Mouse (Mus musculus): Measurements from ENCODE around the gene Sp7.

- TF ChIP-seq GATA1 (IDR thresholded peaks at IDR 0.05; ENCODE audit: borderline replicate concordance, low read length) = no peak
- no peak for TF ChIP-seq FLI1 (IDR thresholded peaks at IDR 0.05; ENCODE audit: low read length)
These were observed 44.1 kb upstream of the Sp7 start for GRCm38 (mm10) chr15:102411077-102411476.
